Mouse (Mus musculus): ENCODE data around the gene Dnajb13. TPM values are rescaled to one million over a fixed set of nuclear protein-coding genes. Genes with fewer than 3 reads are reported as not detected.
A peak's percentile ranks its signal among the peaks of the same experiment; 100 is the strongest.

The Dnajb13 gene
- polyA plus RNA-seq, 1 experiment from 2014 or later = 0.18 TPM

GRCm38 (mm10) chr7:100500276-100500977 is 14.3 kb downstream of the Dnajb13 start:
- 58% methylated on average over 16 of the region's 16 CpGs for WGBS
- H3K27me3 ChIP-seq (ENCODE audit: insufficient read depth, low read length) = no peaks in the 10 kb centered on the region
- ATAC-seq (replicated peaks; ENCODE audit: low FRiP score, low read depth) (no peak), DNase-seq (ENCODE audit: low spot score) (no peak)
- no peak overlapping the region for H3K27ac ChIP-seq
- H3K4me1 ChIP-seq (replicated peaks; ENCODE audit: insufficient read depth, low read length) = peaks cover 10% of the 10 kb centered on the region; the same call in 1 of the 2 replicates
- no peaks in the 10 kb centered on the region for H3K9me3 ChIP-seq (replicated peaks; ENCODE audit: low read length)
- no peak overlapping the region for H3K4me3 ChIP-seq (replicated peaks; ENCODE audit: low read depth, low read length)
- H3K9ac ChIP-seq (ENCODE audit: low read depth, low read length) = no peak overlapping the region
- no peak for TF ChIP-seq CTCF (IDR thresholded peaks at IDR 0.05; ENCODE audit: low read depth)
- H3K4me2 ChIP-seq (ENCODE audit: low read length) = no peak overlapping the region
- H3K36me3 ChIP-seq (ENCODE audit: insufficient read depth, low read length) = peaks cover 34% of the 10 kb centered on the region; the same call in 1 of the 2 replicates

GRCm38 (mm10) chr7:100499465-100499864 is 15.3 kb downstream of the Dnajb13 start:
- Histone ChIP-seq H3K4me2 (ENCODE audit: low read length) (no peak overlapping the region), H3K9me3 (replicated peaks; ENCODE audit: low read length) (no peaks in the 10 kb centered on the region), H3K9ac (ENCODE audit: low read depth, low read length) (no peak overlapping the region), H3K36me3 (ENCODE audit: insufficient read depth, low read length) (peaks cover 34% of the 10 kb centered on the region; the same call in 1 of the 2 replicates), H3K27ac (no peak overlapping the region), H3K4me3 (replicated peaks; ENCODE audit: low read depth, low read length) (no peak overlapping the region), H3K4me1 (replicated peaks; ENCODE audit: insufficient read depth, low read length) (peaks cover 19% of the 10 kb centered on the region), H3K27me3 (ENCODE audit: insufficient read depth, low read length) (no peaks in the 10 kb centered on the region)
- ATAC-seq (replicated peaks; ENCODE audit: low FRiP score, low read depth) (no peak), DNase-seq (ENCODE audit: low spot score) (no peak)
- no peak for TF ChIP-seq CTCF (IDR thresholded peaks at IDR 0.05; ENCODE audit: low read depth)

- WGBS = 90% methylated on average over 13 of the region's 13 CpGs
- no peak overlapping the region for H3K27ac ChIP-seq
- H3K9me3 ChIP-seq (replicated peaks; ENCODE audit: low read length) = no peaks in the 10 kb centered on the region
- no peak overlapping the region for H3K9ac ChIP-seq (ENCODE audit: low read depth, low read length)
- H3K27me3 ChIP-seq (ENCODE audit: insufficient read depth, low read length) = no peaks in the 10 kb centered on the region
- DNase-seq (ENCODE audit: low spot score) = no peak
- peaks cover 34% of the 10 kb centered on the region; the same call in 1 of the 2 replicates for H3K36me3 ChIP-seq (ENCODE audit: insufficient read depth, low read length)
- no peak for ATAC-seq (replicated peaks; ENCODE audit: low FRiP score, low read depth)
- H3K4me1 ChIP-seq (replicated peaks; ENCODE audit: insufficient read depth, low read length) = peaks cover 25% of the 10 kb centered on the region
- no peak for TF ChIP-seq CTCF (IDR thresholded peaks at IDR 0.05; ENCODE audit: low read depth)
- H3K4me3 ChIP-seq (replicated peaks; ENCODE audit: low read depth, low read length) = no peak overlapping the region
- H3K4me2 ChIP-seq (ENCODE audit: low read length) = no peak overlapping the region
These were observed 16.8 kb downstream of the Dnajb13 start for GRCm38 (mm10) chr7:100497982-100498381.

GRCm38 (mm10) chr7:100497402-100497801 is 17.4 kb downstream of the Dnajb13 start:
- H3K9me3 ChIP-seq (replicated peaks; ENCODE audit: low read length) = no peaks in the 10 kb centered on the region
- DNase-seq (ENCODE audit: low spot score) (no peak), ATAC-seq (replicated peaks; ENCODE audit: low FRiP score, low read depth) (no peak)
- no peak for TF ChIP-seq CTCF (IDR thresholded peaks at IDR 0.05; ENCODE audit: low read depth)
- H3K4me2 ChIP-seq (ENCODE audit: low read length) = no peak overlapping the region
- no peak overlapping the region for H3K4me3 ChIP-seq (replicated peaks; ENCODE audit: low read depth, low read length)
- peaks cover 25% of the 10 kb centered on the region for H3K4me1 ChIP-seq (replicated peaks; ENCODE audit: insufficient read depth, low read length)
- WGBS = 82% methylated on average over 4 of the region's 4 CpGs
- H3K27ac ChIP-seq = no peak overlapping the region
- H3K9ac ChIP-seq (ENCODE audit: low read depth, low read length) = no peak overlapping the region
- no peaks in the 10 kb centered on the region for H3K27me3 ChIP-seq (ENCODE audit: insufficient read depth, low read length)
- peaks cover 34% of the 10 kb centered on the region; the same call in 1 of the 2 replicates for H3K36me3 ChIP-seq (ENCODE audit: insufficient read depth, low read length)

GRCm38 (mm10) chr7:100496791-100497190 is 18.0 kb downstream of the Dnajb13 start:
- no peak overlapping the region for H3K27ac ChIP-seq
- H3K27me3 ChIP-seq (ENCODE audit: insufficient read depth, low read length) = no peaks in the 10 kb centered on the region
- 97% methylated on average over 9 of the region's 9 CpGs for WGBS
- peaks cover 25% of the 10 kb centered on the region for H3K4me1 ChIP-seq (replicated peaks; ENCODE audit: insufficient read depth, low read length)
- TF ChIP-seq CTCF (IDR thresholded peaks at IDR 0.05; ENCODE audit: low read depth) = no peak
- DNase-seq (ENCODE audit: low spot score) (no peak), ATAC-seq (replicated peaks; ENCODE audit: low FRiP score, low read depth) (no peak)
- no peak overlapping the region for H3K4me2 ChIP-seq (ENCODE audit: low read length)
- no peak overlapping the region for H3K4me3 ChIP-seq (replicated peaks; ENCODE audit: low read depth, low read length)
- no peaks in the 10 kb centered on the region for H3K9me3 ChIP-seq (replicated peaks; ENCODE audit: low read length)
- H3K36me3 ChIP-seq (ENCODE audit: insufficient read depth, low read length) = peaks cover 34% of the 10 kb centered on the region; the same call in 1 of the 2 replicates
- H3K9ac ChIP-seq (ENCODE audit: low read depth, low read length) = no peak overlapping the region

- 0 out of 2 replicates have a peak overlapping the region, but pooled peaks have one; percentile 27 for H3K9ac ChIP-seq (ENCODE audit: low read depth, low read length)
- no peak for DNase-seq (ENCODE audit: low spot score)
- H3K9me3 ChIP-seq (replicated peaks; ENCODE audit: low read length) = no peaks in the 10 kb centered on the region
- peak overlapping the region; percentile 96 for H3K4me2 ChIP-seq (ENCODE audit: low read length)
- H3K36me3 ChIP-seq (ENCODE audit: insufficient read depth, low read length) = peaks cover 34% of the 10 kb centered on the region; the same call in 1 of the 2 replicates
- WGBS = 62% methylated on average over 6 of the region's 6 CpGs
- no peak for ATAC-seq (replicated peaks; ENCODE audit: low FRiP score, low read depth)
- peak overlapping the region; percentile 83 for H3K27ac ChIP-seq
- peaks cover 25% of the 10 kb centered on the region for H3K4me1 ChIP-seq (replicated peaks; ENCODE audit: insufficient read depth, low read length)
- no peaks in the 10 kb centered on the region for H3K27me3 ChIP-seq (ENCODE audit: insufficient read depth, low read length)
- TF ChIP-seq CTCF (IDR thresholded peaks at IDR 0.05; ENCODE audit: low read depth) = no peak
- H3K4me3 ChIP-seq (replicated peaks; ENCODE audit: low read depth, low read length) = no peak overlapping the region
These were observed 18.4 kb downstream of the Dnajb13 start for GRCm38 (mm10) chr7:100496371-100496770.
